Mouse (Mus musculus) adrenal gland (tissue): ENCODE results near the gene Casp8.
"Not testable (repeated sequence)": the region's sequence is repeated elsewhere in the genome, so short reads cannot be mapped to it uniquely, and the experiment has no call there.

ENCODE experiments used
- intact Hi-C: fragments of 180-260 bp; cut with DNase I; formaldehyde crosslinking; loops from one replicate; pipeline ENCODE4 v1.15.1; 2025
- long read RNA-seq, 2 experiments: library from polyadenylated mRNA; unstranded; transcript quantifications; one replicate each; pipeline ENCODE4 v2.0.0; 2020; ENCODE audit warnings: borderline replicate concordance in 1 of 2; ENCODE audit not compliant: insufficient replicate concordance in 1 of 2

Gene Casp8
- long read RNA-seq, experiment 1, transcript Casp8-201 (9 exons, 2,585 nt): major isoform, 5 of 16 reads
- long read RNA-seq, experiment 1, partial matches to known transcripts: 3 of 16 reads
- long read RNA-seq, experiment 1, other reads (novel, unspliced or antisense): 5 of 16 reads
- long read RNA-seq, experiment 2, transcript Casp8-201 (9 exons, 2,585 nt): major isoform, 17 of 24 reads
- long read RNA-seq, experiment 2, partial matches to known transcripts: 2 of 24 reads
- long read RNA-seq, experiment 2, other reads (novel, unspliced or antisense): 5 of 24 reads

- intact Hi-C loops: no loop called here
Measured at GRCm38 (mm10) chr1:58795291-58796058, at the start of gene Casp8. Casp8 (plus strand) TSS chr1:58795374.

DNA sequence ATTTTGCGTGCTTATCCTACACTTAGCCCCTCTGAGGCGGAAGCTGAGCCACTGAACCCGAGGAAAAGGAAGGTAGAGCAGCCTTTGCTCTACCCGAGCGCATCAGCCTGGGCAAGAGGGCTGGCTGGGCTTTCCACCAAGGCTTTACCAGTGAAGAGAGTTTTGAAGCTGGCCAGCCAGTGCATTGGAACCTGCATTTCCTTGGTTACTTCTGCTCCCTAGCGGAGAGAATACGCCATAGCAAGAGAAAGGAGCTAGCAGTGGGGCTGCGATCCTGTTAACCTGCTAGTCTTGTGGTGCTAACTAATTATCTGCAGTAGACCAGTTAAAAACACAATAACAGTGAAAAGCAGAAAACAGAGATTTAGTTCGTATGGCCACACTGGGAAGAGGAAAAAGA is 48.3 kb upstream of the Casp8 start:
- intact Hi-C loops: no loop called here

- intact Hi-C loops: no loop called here
Measured at GRCm38 (mm10) chr1:58759451-58759850, 35.7 kb upstream of the Casp8 start.

DNA sequence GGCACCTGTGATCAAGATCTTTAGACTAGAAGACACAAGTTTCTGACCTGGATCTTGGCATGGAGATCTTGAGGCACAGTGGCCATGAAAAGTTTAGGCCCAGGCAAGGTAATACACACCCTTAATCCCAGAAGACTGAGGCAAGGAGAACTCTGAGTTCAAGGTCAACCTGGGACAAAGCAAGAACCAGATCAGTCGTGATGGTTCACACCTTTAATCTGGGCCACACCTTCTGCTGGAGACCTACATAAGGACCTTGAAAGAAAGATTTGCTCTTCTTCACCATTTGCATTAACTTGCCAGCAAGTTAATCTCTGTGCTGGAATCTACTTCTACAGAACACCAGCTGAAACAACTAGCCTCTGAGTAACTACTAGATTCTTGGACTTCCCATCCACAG is 34.6 kb upstream of the Casp8 start:
- intact Hi-C loops: no loop called here

- intact Hi-C loops: not testable (repeated sequence)
Measured at GRCm38 (mm10) chr1:58761391-58762275, 33.5 kb upstream of the Casp8 start.

DNA sequence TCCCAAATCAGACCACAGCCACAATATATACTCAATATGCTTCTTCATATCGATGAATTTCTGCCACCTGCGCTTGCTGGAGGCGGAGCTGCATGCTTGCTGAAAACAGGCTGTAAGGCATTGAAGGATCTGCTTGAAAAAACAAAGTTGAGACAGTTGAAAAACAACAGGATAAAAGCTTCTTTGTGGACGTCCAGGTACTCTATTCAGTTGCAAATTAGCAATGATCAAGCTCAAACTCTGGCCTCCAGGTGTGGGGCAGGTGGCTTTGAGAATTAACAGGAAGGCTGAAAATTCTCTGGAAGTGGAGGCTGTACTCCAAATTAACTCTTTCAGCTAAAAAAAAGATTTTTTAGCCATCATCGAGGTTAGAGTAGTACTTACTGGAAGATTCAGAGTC is 32.6 kb upstream of the Casp8 start:
- intact Hi-C loops: no loop called here

DNA sequence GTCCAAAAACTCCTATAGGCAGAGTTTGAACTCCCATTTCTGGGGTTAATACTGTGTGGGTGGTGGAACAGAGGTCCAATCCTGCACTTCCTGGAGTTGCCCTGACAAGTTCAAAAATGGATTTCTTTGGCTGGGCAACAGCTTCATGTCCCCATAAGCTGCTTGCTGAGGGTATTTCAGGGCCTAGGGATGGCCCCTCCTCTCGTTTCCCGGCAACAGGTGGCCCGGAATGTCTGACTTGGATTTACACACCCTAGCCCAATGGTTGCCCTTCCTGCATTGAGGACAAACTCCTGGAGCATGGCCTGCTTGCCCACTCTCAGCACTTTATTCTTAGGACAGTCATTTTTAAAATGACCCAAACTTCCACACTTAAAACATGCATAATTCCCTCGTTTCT is 28.7 kb upstream of the Casp8 start:
- intact Hi-C loops: not testable (repeated sequence)

GRCm38 (mm10) chr1:58769136-58769535 is 26.0 kb upstream of the Casp8 start:
- intact Hi-C loops: no loop called here

GRCm38 (mm10) chr1:58769701-58770100 is 25.5 kb upstream of the Casp8 start:
- intact Hi-C loops: loop anchor here (2.0 to 5.0 kb wide), 3 partner anchors 127 to 468 kb away; partner anchors contain the start of gene Als2

DNA sequence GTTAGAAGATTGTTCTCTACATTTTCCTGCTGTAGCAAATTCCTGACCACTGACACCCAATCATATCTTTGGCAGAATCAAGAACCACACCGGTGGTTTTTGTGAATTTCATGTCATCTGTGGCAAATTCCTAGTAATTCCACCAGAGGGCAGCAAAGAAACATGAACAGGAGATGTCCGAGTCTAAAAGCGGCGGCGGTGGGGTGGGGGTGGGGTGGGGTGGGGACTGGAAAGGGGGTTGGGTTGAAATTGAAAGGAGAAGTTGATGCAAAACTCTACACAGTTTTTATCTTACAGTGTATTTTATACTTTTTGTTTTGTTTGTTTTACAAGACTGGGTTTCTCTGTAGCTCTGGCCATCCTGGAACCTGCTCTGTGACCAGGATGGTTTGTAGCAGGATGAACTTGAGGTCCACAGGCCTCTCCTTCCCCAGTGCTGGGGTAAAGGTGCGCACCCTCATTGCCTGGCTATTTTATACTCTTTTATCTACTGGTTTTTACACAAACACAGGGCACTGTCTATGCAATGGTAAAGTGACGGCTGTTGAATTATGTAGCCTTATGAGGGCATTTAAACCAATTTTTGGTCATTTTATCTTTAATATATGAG is 25.0 kb upstream of the Casp8 start:
- intact Hi-C loops: loop anchor here (2.0 to 5.0 kb wide), 3 partner anchors 127 to 467 kb away; partner anchors contain the start of gene Als2

- intact Hi-C loops: loop anchor here (5.0 kb wide), 2 partner anchors 220 to 465 kb away; partner anchors contain the start of gene Als2
Measured at GRCm38 (mm10) chr1:58772084-58772483, 23.1 kb upstream of the Casp8 start.

- intact Hi-C loops: loop anchor here (5.0 kb wide), 2 partner anchors 219 to 464 kb away; partner anchors contain the start of gene Als2
Measured at GRCm38 (mm10) chr1:58773280-58773679, 21.9 kb upstream of the Casp8 start.

DNA sequence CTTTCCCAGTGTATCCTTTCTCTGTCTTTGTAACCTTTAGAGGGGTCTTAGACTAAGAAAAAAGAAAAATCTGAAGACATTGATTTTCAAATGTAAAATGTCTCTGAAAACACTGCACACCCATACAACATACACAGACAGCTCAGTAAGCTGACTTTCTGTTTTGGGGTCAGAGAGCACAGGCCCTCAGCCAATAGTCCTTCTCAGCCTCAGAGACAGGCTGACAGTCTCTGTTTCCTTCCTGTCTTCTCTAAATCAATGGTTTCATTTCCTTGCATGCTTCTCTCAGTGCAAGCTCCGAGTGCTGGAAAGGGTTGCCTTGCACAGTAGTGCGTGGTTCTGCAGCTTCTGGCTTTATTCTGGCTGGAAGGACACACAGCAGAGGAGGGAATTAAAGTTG is 21.3 kb upstream of the Casp8 start:
- intact Hi-C loops: loop anchor here (5.0 kb wide), 2 partner anchors 218 to 463 kb away; partner anchors contain the start of gene Als2

- intact Hi-C loops: loop anchor here (5.0 kb wide), 1 partner anchor 367 kb away; no protein-coding TSS in a partner anchor
Measured at GRCm38 (mm10) chr1:58775361-58775760, 19.8 kb upstream of the Casp8 start.

- intact Hi-C loops: loop anchor here (5.0 kb wide), 1 partner anchor 365 kb away; no protein-coding TSS in a partner anchor
Measured at GRCm38 (mm10) chr1:58777583-58777982, 17.6 kb upstream of the Casp8 start.

- intact Hi-C loops: loop anchor here (5.0 kb wide), 1 partner anchor 364 kb away; no protein-coding TSS in a partner anchor
Measured at GRCm38 (mm10) chr1:58778226-58778625, 16.9 kb upstream of the Casp8 start.

DNA sequence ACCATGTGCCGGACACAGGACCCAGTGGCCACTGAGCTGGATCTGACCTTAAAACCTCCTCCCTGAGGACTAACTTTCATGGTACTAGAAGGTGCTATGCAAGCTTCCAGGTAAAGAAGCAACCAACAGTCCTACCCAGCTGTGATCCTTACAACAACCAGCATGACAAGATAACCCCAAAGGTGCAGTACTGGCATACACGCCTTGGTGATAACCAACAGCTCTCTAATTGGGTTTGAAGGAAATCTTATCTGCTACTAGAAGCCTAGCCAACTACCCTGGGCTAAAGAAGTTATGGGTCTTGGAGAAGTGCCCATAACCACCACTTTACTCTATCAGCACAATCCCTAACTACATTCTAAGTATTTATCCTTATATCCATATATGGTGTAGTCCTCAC is 8.9 kb upstream of the Casp8 start:
- intact Hi-C loops: no loop called here

DNA sequence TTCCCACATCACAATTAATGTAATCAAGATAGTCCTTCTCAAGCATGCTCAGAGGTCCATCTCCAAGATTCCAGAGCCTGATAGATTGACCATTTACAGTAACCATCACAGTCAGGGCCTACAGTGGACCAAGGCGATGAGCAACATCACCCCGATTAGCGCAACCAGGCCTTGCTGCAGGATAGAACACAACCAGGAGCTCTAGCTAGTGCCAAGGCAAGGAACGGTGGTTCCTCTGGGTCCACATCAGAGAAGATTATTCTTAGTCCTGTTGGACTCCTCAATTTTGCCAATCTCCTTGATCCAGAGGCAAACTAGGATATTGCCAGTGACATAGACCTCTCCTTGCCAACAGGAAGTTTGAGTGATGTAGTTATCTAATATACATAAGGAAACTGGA is 6.8 kb upstream of the Casp8 start:
- intact Hi-C loops: no loop called here

- intact Hi-C loops: no loop called here
Measured at GRCm38 (mm10) chr1:58794705-58795104, 469 bp upstream of the Casp8 start.

- intact Hi-C loops: no loop called here
Measured at GRCm38 (mm10) chr1:58796059-58796363, 837 bp downstream of the Casp8 start.

- intact Hi-C loops: no loop called here
Measured at GRCm38 (mm10) chr1:58796853-58797252, 1.7 kb downstream of the Casp8 start.
